Mouse (Mus musculus): ENCODE measurements around the gene Zfhx2. TPM values are rescaled to one million over a fixed set of nuclear protein-coding genes. Genes with fewer than 3 reads are reported as not detected.

Gene Zfhx2
- polyA plus RNA-seq, 1 experiment from 2014 or later, result 5.8 TPM

GRCm38 (mm10) chr14:55114759-55115701 is 22.9 kb upstream of the Zfhx2 start:
- H3K27ac ChIP-seq, result peak overlapping the region; percentile 39; the same call in 1 of the 2 replicates
- H3K9me3 ChIP-seq, result no peaks in the 10 kb centered on the region
- H3K9ac ChIP-seq, result peak overlapping the region; percentile 77
- H3K36me3 ChIP-seq, result no peaks in the 10 kb centered on the region
- peaks cover 35% of the 10 kb centered on the region for H3K4me1 ChIP-seq
- H3K4me3 ChIP-seq, result peak overlapping the region; percentile 66
- WGBS, result under 1% methylated on average over 77 of the region's 78 CpGs
- peak; percentile 53 for ATAC-seq (ENCODE audit: insufficient number of reproducible peaks, insufficient read depth, low FRiP score, low TSS enrichment, low read depth)
- H3K27me3 ChIP-seq, result peaks cover 76% of the 10 kb centered on the region
- peak overlapping the region; percentile 99 for H3K4me2 ChIP-seq

GRCm38 (mm10) chr14:55113975-55114645 is 22.0 kb upstream of the Zfhx2 start:
- H3K27ac ChIP-seq, result no peak overlapping the region
- H3K4me3 ChIP-seq, result peak overlapping the region; percentile 66
- 20% methylated on average over 26 of the region's 26 CpGs for WGBS
- ATAC-seq (ENCODE audit: insufficient number of reproducible peaks, insufficient read depth, low FRiP score, low TSS enrichment, low read depth), result no peak
- H3K27me3 ChIP-seq, result peaks cover 85% of the 10 kb centered on the region
- no peaks in the 10 kb centered on the region for H3K36me3 ChIP-seq
- H3K9me3 ChIP-seq, result no peaks in the 10 kb centered on the region
- H3K4me2 ChIP-seq, result peak overlapping the region; percentile 99
- peaks cover 41% of the 10 kb centered on the region for H3K4me1 ChIP-seq
- peak overlapping the region; percentile 77; the same call in 1 of the 2 replicates for H3K9ac ChIP-seq

GRCm38 (mm10) chr14:55113351-55113974 is 21.3 kb upstream of the Zfhx2 start:
- Histone ChIP-seq H3K4me3 (peak overlapping the region; percentile 66; the same call in 1 of the 2 replicates), H3K36me3 (no peaks in the 10 kb centered on the region), H3K27me3 (peaks cover 92% of the 10 kb centered on the region), H3K9ac (no peak overlapping the region), H3K9me3 (no peaks in the 10 kb centered on the region), H3K4me2 (peak overlapping the region; percentile 99; the same call in 1 of the 2 replicates), H3K27ac (no peak overlapping the region), H3K4me1 (peaks cover 47% of the 10 kb centered on the region)
- no peak for ATAC-seq (ENCODE audit: insufficient number of reproducible peaks, insufficient read depth, low FRiP score, low TSS enrichment, low read depth)
- WGBS, result 77% methylated on average over 51 of the region's 51 CpGs

DNA sequence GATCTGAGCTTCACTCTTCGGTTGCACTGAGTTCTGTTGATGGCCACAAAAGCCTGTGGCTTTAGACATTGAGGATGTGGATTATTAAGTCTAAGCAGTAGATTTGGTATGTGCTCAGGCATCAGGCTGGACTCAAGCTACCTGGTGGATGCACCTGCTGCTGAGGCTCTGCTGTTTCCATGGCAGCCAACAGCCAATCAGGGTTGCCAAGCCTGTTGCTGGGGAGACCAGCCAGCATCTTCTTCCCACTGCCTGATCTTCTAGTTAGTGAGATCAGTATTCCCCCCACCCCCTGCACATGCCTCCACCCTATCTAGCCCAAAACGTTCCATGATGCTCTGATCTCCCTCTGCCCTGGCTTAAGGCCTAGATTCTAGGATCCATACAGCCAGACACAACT is 19.6 kb upstream of the Zfhx2 start:
- no peak overlapping the region for H3K4me2 ChIP-seq
- H3K27me3 ChIP-seq, result peaks cover 86% of the 10 kb centered on the region
- no peak overlapping the region for H3K27ac ChIP-seq
- WGBS, result 79% methylated on average over 2 of the region's 2 CpGs
- ATAC-seq (ENCODE audit: insufficient number of reproducible peaks, insufficient read depth, low FRiP score, low TSS enrichment, low read depth), result no peak
- no peak overlapping the region for H3K9ac ChIP-seq
- peaks cover 45% of the 10 kb centered on the region for H3K4me1 ChIP-seq
- no peak overlapping the region for H3K4me3 ChIP-seq
- no peaks in the 10 kb centered on the region for H3K9me3 ChIP-seq
- H3K36me3 ChIP-seq, result no peaks in the 10 kb centered on the region

GRCm38 (mm10) chr14:55110076-55110475 is 18.0 kb upstream of the Zfhx2 start:
- no peak for ATAC-seq (ENCODE audit: insufficient number of reproducible peaks, insufficient read depth, low FRiP score, low TSS enrichment, low read depth)
- H3K27ac ChIP-seq, result no peak overlapping the region

GRCm38 (mm10) chr14:55109048-55109873 is 17.1 kb upstream of the Zfhx2 start:
- peaks cover 62% of the 10 kb centered on the region for H3K27me3 ChIP-seq

More at GRCm38 (mm10) chr14:55110076-55110475, 18.0 kb upstream of the Zfhx2 start:
- Histone ChIP-seq H3K9me3 (no peaks in the 10 kb centered on the region), H3K4me3 (no peak overlapping the region), H3K36me3 (no peaks in the 10 kb centered on the region), H3K4me1 (peaks cover 35% of the 10 kb centered on the region), H3K27me3 (peaks cover 70% of the 10 kb centered on the region), H3K9ac (no peak overlapping the region), H3K4me2 (no peak overlapping the region)
- 33% methylated on average over 9 of the region's 9 CpGs for WGBS

GRCm38 (mm10) chr14:55108202-55108870 is 16.2 kb upstream of the Zfhx2 start:
- Histone ChIP-seq H3K4me3 (no peak overlapping the region), H3K27ac (no peak overlapping the region), H3K4me2 (no peak overlapping the region), H3K9me3 (no peaks in the 10 kb centered on the region), H3K27me3 (peaks cover 53% of the 10 kb centered on the region), H3K9ac (0 out of 2 replicates have a peak overlapping the region, but pooled peaks have one; percentile 21), H3K4me1 (peaks cover 26% of the 10 kb centered on the region), H3K36me3 (no peaks in the 10 kb centered on the region)
- no peak for ATAC-seq (ENCODE audit: insufficient number of reproducible peaks, insufficient read depth, low FRiP score, low TSS enrichment, low read depth)
- 46% methylated on average over 9 of the region's 9 CpGs for WGBS

More at GRCm38 (mm10) chr14:55109048-55109873, 17.1 kb upstream of the Zfhx2 start:
- 8% methylated on average over 21 of the region's 21 CpGs for WGBS
- Histone ChIP-seq H3K9me3 (no peaks in the 10 kb centered on the region), H3K4me2 (peak overlapping the region; percentile 27; the same call in 1 of the 2 replicates), H3K27ac (no peak overlapping the region), H3K36me3 (no peaks in the 10 kb centered on the region), H3K9ac (peak overlapping the region; percentile 36; the same call in 1 of the 2 replicates), H3K4me3 (no peak overlapping the region), H3K4me1 (peaks cover 33% of the 10 kb centered on the region)
- no peak for ATAC-seq (ENCODE audit: insufficient number of reproducible peaks, insufficient read depth, low FRiP score, low TSS enrichment, low read depth)

GRCm38 (mm10) chr14:55106990-55107389 is 14.9 kb upstream of the Zfhx2 start:
- no peak overlapping the region for H3K4me3 ChIP-seq
- peaks cover 26% of the 10 kb centered on the region for H3K4me1 ChIP-seq
- H3K4me2 ChIP-seq, result no peak overlapping the region
- H3K27ac ChIP-seq, result no peak overlapping the region
- peaks cover 8% of the 10 kb centered on the region; the same call in 1 of the 2 replicates for H3K36me3 ChIP-seq
- no peak overlapping the region for H3K9ac ChIP-seq
- no peaks in the 10 kb centered on the region for H3K9me3 ChIP-seq
- WGBS, result 76% methylated on average over 8 of the region's 8 CpGs
- ATAC-seq (ENCODE audit: insufficient number of reproducible peaks, insufficient read depth, low FRiP score, low TSS enrichment, low read depth), result no peak
- peaks cover 41% of the 10 kb centered on the region for H3K27me3 ChIP-seq

- H3K9ac ChIP-seq, result peak within 1 kb of the TSS; percentile 79
- peaks cover 34% of the 10 kb centered on the region for H3K27me3 ChIP-seq
- peak within 1 kb of the TSS; percentile 55 for H3K4me3 ChIP-seq
- under 1% methylated on average over 39 of the region's 39 CpGs for WGBS
- H3K4me2 ChIP-seq, result peak within 1 kb of the TSS; percentile 91
- peaks cover 12% of the 10 kb centered on the region for H3K36me3 ChIP-seq
- H3K27ac ChIP-seq, result peak within 1 kb of the TSS; percentile 82
- ATAC-seq (ENCODE audit: insufficient number of reproducible peaks, insufficient read depth, low FRiP score, low TSS enrichment, low read depth), result 0 out of 2 replicates have a peak, but pooled peaks have one; percentile 60
- H3K4me1 ChIP-seq, result peaks cover 26% of the 10 kb centered on the region
- H3K9me3 ChIP-seq, result no peaks in the 10 kb centered on the region
Observed at GRCm38 (mm10) chr14:55105836-55106809, 14.0 kb upstream of the Zfhx2 start, which contains the start of gene Ap1g2. Gene Ap1g2, minus strand, starts transcription at chr14:55106593.

Data from embryonic facial prominence, embryonic 13.5 days (tissue).